ENCODE assay signal across 10 mouse cellular contexts in genomic region chr3:96488907-96489629, GRCm38 (mm10). TPM values are rescaled to one million over a fixed set of nuclear protein-coding genes. Genes with fewer than 3 reads are reported as not detected.
A peak's percentile ranks its signal among the peaks of the same experiment; 100 is the strongest.
DNase-seq lines count a peak whose midpoint lies in the region; ATAC-seq and TF ChIP-seq lines count a peak whose summit lies in the region.
"Not testable (repeated sequence)": the region's sequence is repeated elsewhere in the genome, so short reads cannot be mapped to it uniquely, and the experiment has no call there.
"Had no signal": no experiment of that assay in that cellular context is flagged by ENCODE, and none has a peak within 500 bp of the region (broad histone marks: within the 10 kb centered on the region; RNA-seq: fewer than 3 reads in every experiment).

No protein-coding gene starts in this region.

- peak overlapping the region in 1 of 2 experiments; percentile 21; a peak in 1 of 4 replicates for H3K4me3 ChIP-seq in MEL (ENCODE audit: control insufficient read depth in 1 of 2, insufficient read depth in 1 of 2, low read depth in 2 of 2, low read length in 2 of 2)
- H3K4me3 ChIP-seq in cortical plate, adult 2 months (ENCODE audit: insufficient read depth, low read length): peak overlapping the region; percentile 61
- H3K4me3 ChIP-seq in forebrain, embryonic 15.5 days: peak overlapping the region; percentile 29
- not testable (repeated sequence) for H3K4me3 ChIP-seq in kidney, embryonic 14.5 days (ENCODE audit: low read length)
- peak overlapping the region; percentile 34 to 65 for H3K4me3 ChIP-seq in liver, embryonic 14.5 days (ENCODE audit: insufficient read depth in 1 of 2, low read depth in 2 of 2, low read length in 2 of 2)
- H3K4me3 ChIP-seq in midbrain, embryonic 12.5 days: peak overlapping the region; percentile 30
- peak overlapping the region; percentile 55; the same call in 1 of the 2 replicates for H3K4me3 ChIP-seq in spleen, adult 2 months (ENCODE audit: extremely low read depth, insufficient read depth, insufficient read length)

- ATAC-seq in forebrain, embryonic 15.5 days (replicated peaks): peak; percentile 69
- ATAC-seq in hematopoietic stem cell, adult 5-6 weeks (replicated peaks in 1 of 2; ENCODE audit: insufficient read depth in 1 of 2, low FRiP score in 2 of 2, low TSS enrichment in 1 of 2, low read depth in 1 of 2, poor library complexity in 2 of 2, severe bottlenecking in 2 of 2): peak; percentile 57 to 61
- ATAC-seq in kidney, embryonic 14.5 days (ENCODE audit: low FRiP score, low TSS enrichment): peak; percentile 81
- peak; percentile 74 for ATAC-seq in liver, embryonic 14.5 days (ENCODE audit: insufficient read depth)
- ATAC-seq in midbrain, embryonic 12.5 days (ENCODE audit: low FRiP score, low read depth): peak; percentile 61

- not testable (repeated sequence) for TF ChIP-seq CTCF in MEL (IDR thresholded peaks at IDR 0.05 in 2 of 3, conservative IDR thresholded peaks at IDR 0.05 in 1 of 3; ENCODE audit: control insufficient read depth in 1 of 3, insufficient read depth in 1 of 3, low read depth in 2 of 3, low read length in 3 of 3, poor library complexity in 1 of 3, severe bottlenecking in 1 of 3); cortical plate, adult 2 months (IDR thresholded peaks at IDR 0.05; ENCODE audit: extremely low read depth, insufficient read depth, low read length); liver, embryonic 14.5 days (IDR thresholded peaks at IDR 0.05; ENCODE audit: low read depth); spleen, adult 2 months (IDR thresholded peaks at IDR 0.05; ENCODE audit: extremely low read depth, insufficient read depth, insufficient read length, insufficient replicate concordance)

- not testable (repeated sequence) for DNase-seq in MEL (ENCODE audit: low read depth, low spot score); liver, embryonic 14.5 days (ENCODE audit: low read depth in 3 of 3, low spot score in 3 of 3); spleen, adult 2 months (ENCODE audit: low read depth in 1 of 2, low spot score in 2 of 2)

- H3K27me3 ChIP-seq in MEL (ENCODE audit: control insufficient read depth in 1 of 2, insufficient read depth in 2 of 2, low read length in 2 of 2); forebrain, embryonic 15.5 days; kidney, embryonic 14.5 days (ENCODE audit: control insufficient read depth, insufficient read depth, low read length); liver, embryonic 14.5 days (ENCODE audit: control insufficient read depth, insufficient read depth, low read length); spleen, adult 2 months (ENCODE audit: control insufficient read depth, insufficient read depth, low read length): not testable (repeated sequence)
- peaks cover 13% of the 10 kb centered on the region for H3K27me3 ChIP-seq in midbrain, embryonic 12.5 days

- H3K79me2 ChIP-seq in MEL (ENCODE audit: control insufficient read depth, insufficient read depth, low read length, poor library complexity): peaks cover 17% of the 10 kb centered on the region

- TF ChIP-seq POLR2A in MEL (IDR thresholded peaks at IDR 0.05; ENCODE audit: control insufficient read depth in 1 of 2, insufficient read depth in 1 of 2, low read depth in 1 of 2, low read length in 2 of 2, poor library complexity in 1 of 2): peak; percentile 28 to 49; a peak in 1 of 4 replicates
- TF ChIP-seq POLR2A in cortical plate, adult 2 months (IDR thresholded peaks at IDR 0.05; ENCODE audit: extremely low read depth, insufficient read depth, low read length); spleen, adult 2 months (IDR thresholded peaks at IDR 0.05; ENCODE audit: low read depth, low read length): not testable (repeated sequence)

- not testable (repeated sequence) for H3K4me1 ChIP-seq in MEL (ENCODE audit: control insufficient read depth in 1 of 2, insufficient read depth in 2 of 2, low read length in 2 of 2); cortical plate, adult 2 months (ENCODE audit: control insufficient read depth, insufficient read depth, low read length); forebrain, embryonic 15.5 days; kidney, embryonic 14.5 days (ENCODE audit: control insufficient read depth, insufficient read depth, low read length); midbrain, embryonic 12.5 days; spleen, adult 2 months (ENCODE audit: control insufficient read depth, insufficient read depth, insufficient read length)
- H3K4me1 ChIP-seq in liver, embryonic 14.5 days (replicated peaks; ENCODE audit: control insufficient read depth in 2 of 2, insufficient read depth in 2 of 2, low read length in 1 of 2): peaks cover 11 to 15% of the 10 kb centered on the region in 2 experiments

- peak overlapping the region; percentile 56 for H3K9ac ChIP-seq in MEL (ENCODE audit: control insufficient read depth, low read depth, low read length, poor library complexity, severe bottlenecking)
- not testable (repeated sequence) for H3K9ac ChIP-seq in forebrain, embryonic 15.5 days (replicated peaks); kidney, embryonic 14.5 days (ENCODE audit: low read depth, low read length); midbrain, embryonic 12.5 days (replicated peaks)
- peak overlapping the region; percentile 59 for H3K9ac ChIP-seq in liver, embryonic 14.5 days (replicated peaks)

- TF ChIP-seq RAD21 in MEL (IDR thresholded peaks at IDR 0.05; ENCODE audit: low read depth, low read length): not testable (repeated sequence)

- peaks cover 4 to 12% of the 10 kb centered on the region in 2 experiments for H3K36me3 ChIP-seq in MEL (ENCODE audit: control insufficient read depth in 1 of 2, insufficient read depth in 2 of 2, low read length in 2 of 2)
- H3K36me3 ChIP-seq in forebrain, embryonic 15.5 days; kidney, embryonic 14.5 days (ENCODE audit: control insufficient read depth, insufficient read depth, low read length); liver, embryonic 14.5 days (replicated peaks; ENCODE audit: control insufficient read depth, insufficient read depth, low read depth); midbrain, embryonic 12.5 days; spleen, adult 2 months (ENCODE audit: control insufficient read depth, insufficient read depth, low read length): not testable (repeated sequence)

- WGBS in forebrain, embryonic 15.5 days: under 1% methylated on average over 9 of the region's 31 CpGs
- WGBS in kidney, embryonic 14.5 days: under 1% methylated on average over 9 of the region's 31 CpGs
- 0% methylated on average over 9 of the region's 31 CpGs for WGBS in liver, embryonic 14.5 days (ENCODE audit: insufficient replicate concordance)
- WGBS in midbrain, embryonic 12.5 days: 0% methylated on average over 9 of the region's 31 CpGs
- WGBS in spleen, adult 2 months: under 1% methylated on average over 9 of the region's 31 CpGs

- peak overlapping the region; percentile 84 for H3K27ac ChIP-seq in MEL (ENCODE audit: control insufficient read depth, low read depth, low read length)
- peak overlapping the region; percentile 87; the same call in 1 of the 2 replicates for H3K27ac ChIP-seq in cortical plate, adult 2 months (ENCODE audit: insufficient read depth, low read length)
- H3K27ac ChIP-seq in forebrain, embryonic 15.5 days (replicated peaks): peak overlapping the region; percentile 88
- H3K27ac ChIP-seq in kidney, embryonic 14.5 days (ENCODE audit: low read depth, low read length): peak overlapping the region; percentile 67; the same call in 1 of the 2 replicates
- peak overlapping the region; percentile 90 for H3K27ac ChIP-seq in liver, embryonic 14.5 days
- peak overlapping the region; percentile 83 for H3K27ac ChIP-seq in midbrain, embryonic 12.5 days (replicated peaks)
- peak overlapping the region; percentile 85 for H3K27ac ChIP-seq in spleen, adult 2 months (ENCODE audit: insufficient read depth, low read length)

- not testable (repeated sequence) for H3K4me2 ChIP-seq in forebrain, embryonic 15.5 days (replicated peaks); kidney, embryonic 14.5 days (replicated peaks; ENCODE audit: low read depth, low read length); liver, embryonic 14.5 days (ENCODE audit: low read depth); midbrain, embryonic 12.5 days (replicated peaks)

- not testable (repeated sequence) for TF ChIP-seq EP300 in MEL (IDR thresholded peaks at IDR 0.05; ENCODE audit: low read depth in 1 of 2, low read length in 2 of 2); liver, embryonic 14.5 days (IDR thresholded peaks at IDR 0.05; ENCODE audit: low read depth)

- H3K9me3 ChIP-seq in MEL (replicated peaks; ENCODE audit: insufficient read depth, low read length); forebrain, embryonic 15.5 days; kidney, embryonic 14.5 days (ENCODE audit: control insufficient read depth, low read length); liver, embryonic 14.5 days (ENCODE audit: control insufficient read depth, low read length); midbrain, embryonic 12.5 days: not testable (repeated sequence)

RNA-seq across cellular contexts. Expression of gene Hfe2, which starts 35.9 kb away (rescaled TPM):
- total RNA-seq in MEL (2012; rRNA removed): not detected in 2 replicates
- polyA plus RNA-seq in MEL (2012; ENCODE audit: insufficient read depth in 1 of 2, insufficient read length in 2 of 2, low read depth in 1 of 2, low replicate concordance in 2 of 2, missing spikeins in 1 of 2): not detected
- 1.4 and 1.5 TPM in 2 replicates for polyA plus RNA-seq in cortical plate, adult 2 months (2012; rRNA removed)
- 0.43 and 0.82 TPM in 2 replicates for polyA plus RNA-seq in forebrain, embryonic 15.5 days (2015; fragmentation: Nextera tagmentation; extraction: Ambion mirVana)
- not detected in 2 replicates for total RNA-seq in hematopoietic stem cell, adult 5-6 weeks (2017)
- 0.20 and 0.30 TPM in 2 replicates for polyA plus RNA-seq in kidney, embryonic 14.5 days (2014; fragmentation: Nextera tagmentation; extraction: Ambion mirVana)
- polyA plus RNA-seq in liver, embryonic 14.5 days (2012; rRNA removed): 3.8 and 4.5 TPM in 2 replicates
- 4.3 and 4.4 TPM in 2 replicates for polyA plus RNA-seq in liver, embryonic 14.5 days (2014; fragmentation: Nextera tagmentation; extraction: Ambion mirVana)
- 0.89 and 1.0 TPM in 2 replicates for polyA plus RNA-seq in midbrain, embryonic 12.5 days (2016; fragmentation: Nextera tagmentation; extraction: Ambion mirVana)
- 0.18 and 0.32 TPM in 2 replicates for polyA plus RNA-seq in spleen, adult 2 months (2012; rRNA removed)

RNA-seq across cellular contexts. Expression of gene BC107364, which starts 37.0 kb away (rescaled TPM):
- not detected in 2 replicates for total RNA-seq in MEL (2012; rRNA removed)
- polyA plus RNA-seq in MEL (2012; ENCODE audit: insufficient read depth in 1 of 2, insufficient read length in 2 of 2, low read depth in 1 of 2, low replicate concordance in 2 of 2, missing spikeins in 1 of 2): under 1 TPM in 1 of 2 experiments, not detected in 1; 0.17 TPM
- not detected in 2 replicates for polyA plus RNA-seq in cortical plate, adult 2 months (2012; rRNA removed)
- not detected in 2 replicates for polyA plus RNA-seq in forebrain, embryonic 15.5 days (2015; fragmentation: Nextera tagmentation; extraction: Ambion mirVana)
- not detected in 2 replicates for total RNA-seq in hematopoietic stem cell, adult 5-6 weeks (2017)
- polyA plus RNA-seq in kidney, embryonic 14.5 days (2014; fragmentation: Nextera tagmentation; extraction: Ambion mirVana): 0.20 TPM in 1 of 2 replicates, not detected in the other
- polyA plus RNA-seq in liver, embryonic 14.5 days (2012; rRNA removed): not detected in 2 replicates
- not detected in 2 replicates for polyA plus RNA-seq in liver, embryonic 14.5 days (2014; fragmentation: Nextera tagmentation; extraction: Ambion mirVana)
- 0.26 TPM in 1 of 2 replicates, not detected in the other for polyA plus RNA-seq in midbrain, embryonic 12.5 days (2016; fragmentation: Nextera tagmentation; extraction: Ambion mirVana)
- polyA plus RNA-seq in spleen, adult 2 months (2012; rRNA removed): not detected in 2 replicates
- total RNA-seq: left cerebral cortex, postnatal 25 days had no signal
- polyA plus RNA-seq: large intestine, adult 2 months had no signal
